Mouse (Mus musculus) right cerebral cortex, postnatal 4 days (tissue): Measurements from ENCODE around the gene Trabd2b.

Experiments used
- DNase-seq: peaks from one replicate; pipeline ENCODE4 v3.0.0-alpha.2; 2022

Gene Trabd2b

GRCm38 (mm10) chr4:114448393-114449052, 42.0 kb downstream of the Trabd2b start:
- no peak for DNase-seq

- DNase-seq: no peak
These were observed 46.6 kb downstream of the Trabd2b start for GRCm38 (mm10) chr4:114453101-114453500.

GRCm38 (mm10) chr4:114454016-114454415, 47.5 kb downstream of the Trabd2b start:
- DNase-seq: no peak

- peak; percentile 22 for DNase-seq
These were observed 48.1 kb downstream of the Trabd2b start for GRCm38 (mm10) chr4:114454495-114455186.

- DNase-seq: no peak
These were observed 50.6 kb downstream of the Trabd2b start for GRCm38 (mm10) chr4:114457111-114457510.

GRCm38 (mm10) chr4:114459591-114459990, 53.1 kb downstream of the Trabd2b start:
- DNase-seq: no peak

GRCm38 (mm10) chr4:114460401-114460800, 53.9 kb downstream of the Trabd2b start:
- no peak for DNase-seq

GRCm38 (mm10) chr4:114461093-114461492, 54.6 kb downstream of the Trabd2b start:
- no peak for DNase-seq

GRCm38 (mm10) chr4:114465641-114466040, 59.1 kb downstream of the Trabd2b start:
- DNase-seq: peak; percentile 38

- DNase-seq: no peak
These were observed 61.0 kb downstream of the Trabd2b start for GRCm38 (mm10) chr4:114467371-114468094.

- no peak for DNase-seq
These were observed 61.5 kb downstream of the Trabd2b start for GRCm38 (mm10) chr4:114468095-114468429.

- DNase-seq: no peak
These were observed 63.4 kb downstream of the Trabd2b start for GRCm38 (mm10) chr4:114469881-114470280.

GRCm38 (mm10) chr4:114472143-114472542, 65.6 kb downstream of the Trabd2b start:
- DNase-seq: no peak

- no peak for DNase-seq
These were observed 69.8 kb downstream of the Trabd2b start for GRCm38 (mm10) chr4:114476316-114476715.

GRCm38 (mm10) chr4:114477082-114477771, 70.7 kb downstream of the Trabd2b start:
- peak; percentile 18 for DNase-seq

GRCm38 (mm10) chr4:114481518-114481917, 75.0 kb downstream of the Trabd2b start:
- DNase-seq: no peak

GRCm38 (mm10) chr4:114484173-114484572, 77.6 kb downstream of the Trabd2b start:
- DNase-seq: no peak

- no peak for DNase-seq
These were observed 79.5 kb downstream of the Trabd2b start for GRCm38 (mm10) chr4:114485996-114486395.

- DNase-seq: peak; percentile 24
These were observed 80.5 kb downstream of the Trabd2b start for GRCm38 (mm10) chr4:114486885-114487531.

GRCm38 (mm10) chr4:114487701-114488100, 81.2 kb downstream of the Trabd2b start:
- DNase-seq: no peak

- DNase-seq: no peak
These were observed 85.6 kb downstream of the Trabd2b start for GRCm38 (mm10) chr4:114492157-114492556.

GRCm38 (mm10) chr4:114494035-114494434, 87.5 kb downstream of the Trabd2b start:
- DNase-seq: no peak
